In genomic region chr6:8957529-8957887, GRCm38 (mm10) we compare ENCODE assay signal across 9 mouse cellular contexts. TPM values are rescaled to one million over a fixed set of nuclear protein-coding genes. Genes with fewer than 3 reads are reported as not detected.
DNase-seq lines count a peak whose midpoint lies in the region; ATAC-seq lines count a peak whose summit lies in the region.
"Had no signal": no experiment of that assay in that cellular context is flagged by ENCODE, and none has a peak within 500 bp of the region (broad histone marks: within the 10 kb centered on the region; RNA-seq: fewer than 3 reads in every experiment).

No protein-coding gene starts in this region.

- H3K4me2 ChIP-seq in neural tube, embryonic 13.5 days, result peak overlapping the region; percentile 61

- peaks cover 62% of the 10 kb centered on the region for H3K27me3 ChIP-seq in neural tube, embryonic 13.5 days

- H3K36me3 ChIP-seq in neural tube, embryonic 13.5 days, result no peaks in the 10 kb centered on the region

- peaks cover 43% of the 10 kb centered on the region for H3K4me1 ChIP-seq in neural tube, embryonic 13.5 days (replicated peaks)

- peak overlapping the region; percentile 59 for H3K27ac ChIP-seq in neural tube, embryonic 13.5 days (replicated peaks)

- no peaks in the 10 kb centered on the region for H3K9me3 ChIP-seq in neural tube, embryonic 13.5 days

- ATAC-seq in neural tube, embryonic 13.5 days (ENCODE audit: low read depth), result peak; percentile 21; the same call in 1 of the 2 replicates

- peak overlapping the region; percentile 36 for H3K4me3 ChIP-seq in neural tube, embryonic 13.5 days

- WGBS in neural tube, embryonic 13.5 days, result under 1% methylated on average over 15 of the region's 15 CpGs

- DNase-seq in kidney, adult 18-20 months, result peak; percentile 38
- DNase-seq in kidney, adult 11 months, result no peak
- peak; percentile 78 for DNase-seq in adrenal gland, postnatal 14 days
- DNase-seq in forelimb bud, embryonic 11.5 days (ENCODE audit: low read depth, low spot score), result peak; percentile 80
- peak; percentile 80 to 82 for DNase-seq in kidney, postnatal 4 days
- no peak for DNase-seq in natural killer cell, adult 2 months (ENCODE audit: low spot score in 2 of 2)
- DNase-seq in layer of hippocampus, adult 9-10 months (ENCODE audit: low spot score), result no peak

- H3K9ac ChIP-seq in neural tube, embryonic 13.5 days, result peak overlapping the region; percentile 63

RNA-seq across cellular contexts. Expression of gene Nxph1, which starts 9.3 kb away (rescaled TPM):
- total RNA-seq in adrenal gland, postnatal 14 days (2021), result 0.56 and 1.5 TPM in 2 replicates
- polyA plus RNA-seq in neural tube, embryonic 13.5 days (2015; fragmentation: Nextera tagmentation; extraction: Ambion mirVana), result 71.0 and 80.1 TPM in 2 replicates
- polyA plus RNA-seq: liver, embryonic 16.5 days had no signal

Comparison
In these comparisons a context has a peak if more than half of its experiments do, and no peak if none do; other contexts are left out.
1. DNase-seq: peak in kidney, adult 18-20 months (single experiment), adrenal gland, postnatal 14 days (single experiment), forelimb bud, embryonic 11.5 days (single experiment) and kidney, postnatal 4 days (2 of 2); none in kidney, adult 11 months (single experiment), natural killer cell, adult 2 months (0 of 2) and layer of hippocampus, adult 9-10 months (single experiment).